Mouse (Mus musculus) embryonic fibroblast, embryonic 13.5 days (primary cell): ENCODE results near the gene Lrrc20.

Source experiments
- CTCF ChIP-seq: IDR thresholded peaks from 2 replicates; pipeline ENCODE4 v1.5.1; 2011; ENCODE audit warnings: mild to moderate bottlenecking, control low read depth, low read length, moderate library complexity, borderline replicate concordance; ENCODE audit not compliant: insufficient read depth
- POLR2A ChIP-seq: IDR thresholded peaks from 2 replicates; pipeline ENCODE4 v1.6.1; 2011; ENCODE audit warnings: low read depth, mild to moderate bottlenecking, control low read depth, low read length, moderate library complexity

DNA sequence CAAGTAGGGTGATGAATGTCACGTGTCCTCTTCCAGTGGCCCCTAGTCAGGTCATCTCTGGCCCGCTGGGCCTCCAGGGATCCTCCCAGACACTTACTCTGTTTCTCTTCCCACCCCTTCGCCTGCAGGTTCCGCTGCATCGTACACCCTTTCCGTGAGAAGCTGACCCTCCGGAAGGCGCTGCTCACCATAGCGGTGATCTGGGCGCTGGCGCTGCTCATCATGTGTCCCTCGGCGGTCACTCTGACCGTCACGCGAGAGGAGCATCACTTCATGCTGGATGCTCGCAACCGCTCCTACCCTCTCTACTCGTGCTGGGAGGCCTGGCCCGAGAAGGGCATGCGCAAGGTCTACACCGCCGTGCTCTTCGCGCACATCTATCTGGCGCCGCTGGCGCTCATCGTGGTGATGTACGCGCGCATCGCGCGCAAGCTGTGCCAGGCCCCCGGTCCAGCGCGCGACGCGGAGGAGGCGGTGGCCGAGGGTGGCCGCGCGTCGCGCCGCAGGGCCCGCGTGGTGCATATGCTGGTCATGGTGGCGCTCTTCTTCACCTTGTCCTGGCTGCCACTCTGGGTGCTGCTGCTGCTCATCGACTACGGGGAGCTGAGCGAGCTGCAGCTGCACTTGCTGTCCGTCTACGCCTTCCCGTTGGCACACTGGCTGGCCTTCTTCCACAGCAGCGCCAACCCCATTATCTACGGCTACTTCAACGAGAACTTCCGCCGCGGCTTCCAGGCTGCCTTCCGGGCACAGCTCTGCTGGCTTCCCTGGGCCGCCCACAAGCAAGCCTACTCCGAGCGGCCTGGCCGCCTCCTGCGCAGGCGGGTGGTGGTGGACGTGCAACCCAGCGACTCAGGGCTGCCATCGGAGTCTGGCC is 150.0 kb downstream of the Lrrc20 start:
- TF ChIP-seq POLR2A, result no peak
- TF ChIP-seq CTCF, result no peak
